Mouse (Mus musculus) small intestine, adult 2 months (tissue): ENCODE results near the gene Mid1.
"Not testable (repeated sequence)": the region's sequence is repeated elsewhere in the genome, so short reads cannot be mapped to it uniquely, and the experiment has no call there.

Experiments used
- CTCF ChIP-seq: fragments of 200-500 bp; IDR thresholded peaks from 2 replicates; pipeline ENCODE4 v1.5.1; 2012; ENCODE audit warnings: low read depth, mild to moderate bottlenecking, control low read depth, inconsistent platforms, low read length, moderate library complexity, mixed read lengths; ENCODE audit not compliant: insufficient replicate concordance, insufficient read length; ENCODE audit errors: extremely low read depth
- POLR2A ChIP-seq: fragments of 200-500 bp; IDR thresholded peaks from 2 replicates; pipeline ENCODE4 v1.6.1; 2012; ENCODE audit warnings: low read depth, mild to moderate bottlenecking, control low read depth, inconsistent platforms, low read length, moderate library complexity

DNA sequence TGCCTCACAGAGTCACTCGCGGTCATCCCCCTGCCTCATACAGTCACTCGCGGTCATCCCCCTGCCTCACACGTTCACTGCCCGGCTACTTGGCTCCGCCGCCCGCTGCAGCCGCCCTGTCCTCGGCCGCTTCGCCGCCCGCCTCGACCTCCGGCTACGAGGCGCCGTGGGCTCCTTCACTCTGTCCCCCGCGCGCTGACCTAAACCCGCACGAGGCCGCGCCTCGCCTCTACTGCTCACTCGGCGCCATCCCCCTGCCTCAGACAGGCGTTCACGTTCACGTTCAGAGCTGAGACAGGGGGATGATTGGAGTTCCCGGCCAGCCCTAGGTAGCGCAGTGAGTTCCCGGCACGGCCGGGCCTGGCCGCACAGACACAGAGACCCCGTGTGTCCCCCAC lies 312.5 kb downstream of the Mid1 start:
- TF ChIP-seq CTCF, POLR2A: not testable (repeated sequence)
